Mouse (Mus musculus) E14TG2a.4 (cell line): ENCODE measurements around the gene Plscr4.

Experiments
- CTCF ChIP-seq: conservative IDR thresholded peaks from 2 replicates; pipeline ENCODE4 v1.5.1; 2014; ENCODE audit warnings: low read length
- NANOG ChIP-seq: IDR thresholded peaks from 2 replicates; pipeline ENCODE4 v1.6.1; 2014; ENCODE audit warnings: borderline replicate concordance, low read length, mixed read lengths
- POU5F1 ChIP-seq: IDR thresholded peaks from 2 replicates; pipeline ENCODE4 v1.6.1; 2014; ENCODE audit warnings: low read length, borderline replicate concordance

DNA sequence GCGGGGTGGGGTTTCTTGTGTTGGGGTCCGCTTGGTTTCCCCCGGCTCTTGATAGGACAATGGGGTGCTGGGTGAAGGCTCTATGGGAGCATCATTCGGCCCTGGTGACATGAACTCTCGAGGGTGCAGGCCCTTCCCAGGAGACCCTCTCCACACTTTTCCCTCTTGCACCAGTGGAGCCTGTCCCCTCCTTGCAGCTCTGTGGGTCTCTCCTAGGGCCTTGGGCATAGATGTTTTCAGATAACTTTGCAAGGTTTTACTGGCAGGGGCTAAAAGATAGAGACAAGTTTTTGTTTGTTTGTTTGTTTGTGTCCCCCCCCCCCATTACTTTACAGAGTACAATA is 858 bp downstream of the Plscr4 start:
- TF ChIP-seq CTCF (no peak), NANOG (no peak), POU5F1 (no peak)
